Mouse (Mus musculus) forebrain, embryonic 14.5 days (tissue): ENCODE results near the gene Chn2. TPM values are rescaled to one million over a fixed set of nuclear protein-coding genes. Genes with fewer than 3 reads are reported as not detected.

Source experiments
- ATAC-seq: fragments of 200-750 bp; cut with Nextera tagmentation; 2 replicates; pipeline ENCODE4 v1.8.0; 2017; ENCODE audit warnings: mild to moderate bottlenecking, moderate library complexity
- DNase-seq: peaks from one replicate; pipeline ENCODE4 v3.0.0-alpha.2; 2015; ENCODE audit warnings: low spot score
- H3K27ac ChIP-seq: fragments of 300-500 bp; sonication (generic); 2 replicates; pipeline ENCODE4 v1.5.1; 2014; ENCODE audit warnings: low read depth, mild to moderate bottlenecking, control low read depth, low read length, moderate library complexity
- H3K27me3 ChIP-seq: fragments of 300-500 bp; sonication (generic); replicated peaks from 2 replicates; pipeline ENCODE4 v1.6.1; 2014; ENCODE audit warnings: low read length, control low read depth, mixed read lengths; ENCODE audit not compliant: control insufficient read depth, insufficient read depth
- H3K36me3 ChIP-seq: fragments of 300-500 bp; sonication (generic); 2 replicates; pipeline ENCODE4 v1.6.1; 2014; ENCODE audit warnings: low read length, control low read depth; ENCODE audit not compliant: control insufficient read depth, insufficient read depth
- H3K4me1 ChIP-seq: fragments of 300-500 bp; sonication (generic); 2 replicates; pipeline ENCODE4 v1.6.1; 2014; ENCODE audit warnings: antibody characterized with exemption, low read length, control low read depth; ENCODE audit not compliant: control insufficient read depth, insufficient read depth
- H3K4me2 ChIP-seq: fragments of 300-500 bp; sonication (generic); 2 replicates; pipeline ENCODE4 v1.6.1; 2014; ENCODE audit warnings: mild to moderate bottlenecking, control low read depth, low read length
- H3K4me3 ChIP-seq: fragments of 300-500 bp; sonication (generic); 2 replicates; pipeline ENCODE4 v1.5.1; 2014; ENCODE audit warnings: low read depth, low read length, control low read depth
- H3K9ac ChIP-seq: fragments of 300-500 bp; sonication (generic); 2 replicates; pipeline ENCODE4 v1.6.1; 2014; ENCODE audit warnings: mild to moderate bottlenecking, low read length, control low read depth, moderate library complexity
- H3K9me3 ChIP-seq: fragments of 300-500 bp; sonication (generic); replicated peaks from 2 replicates; pipeline ENCODE4 v1.6.1; 2016; ENCODE audit warnings: low read length, control low read depth, mixed read lengths; ENCODE audit not compliant: control insufficient read depth
- WGBS: fragments of 180-500 bp; shearing (Covaris S2); extraction: QIAGEN DNeasy Blood & Tissue Kit; methylation state at CpG from one replicate; pipeline ENCODE4 v1.1.7; 2014; 5-methylcytosine and 5-hydroxymethylcytosine counted together
- polyA plus RNA-seq: library from polyadenylated mRNA; unstranded; fragments of >200 nt; fragmentation: Nextera tagmentation; extraction: Ambion mirVana; gene quantifications from 2 replicates; pipeline ENCODE4 v1.2.1, GENCODE M21; 2014

Gene Chn2
- polyA plus RNA-seq, 1 experiment from 2014 or later = 45.9 TPM

DNA sequence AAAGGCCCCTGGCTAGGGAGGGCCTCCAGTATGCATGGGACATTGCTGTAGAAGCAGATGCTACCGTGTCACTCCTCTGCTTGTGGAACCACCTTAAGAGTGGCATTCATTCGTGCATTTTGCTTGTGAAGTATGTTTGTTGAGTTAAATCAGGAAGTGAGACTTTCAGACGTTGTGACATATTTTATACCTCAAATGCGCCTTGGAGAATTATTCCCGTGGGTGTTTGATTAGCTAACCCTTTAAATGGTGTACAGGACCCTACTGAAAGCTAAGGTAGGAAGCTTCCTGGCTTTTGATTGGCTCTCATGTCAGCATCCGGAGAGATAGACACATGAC lies 140.5 kb downstream of the Chn2 start:
- Histone ChIP-seq H3K4me1 (peaks cover 6% of the 10 kb centered on the region), H3K4me3 (no peak overlapping the region), H3K9ac (no peak overlapping the region), H3K27ac (no peak overlapping the region), H3K36me3 (no peaks in the 10 kb centered on the region), H3K9me3 (no peaks in the 10 kb centered on the region), H3K27me3 (no peaks in the 10 kb centered on the region), H3K4me2 (no peak overlapping the region)
- DNase-seq = no peak
- WGBS = 92% methylated on average over 6 of the region's 6 CpGs
- no peak for ATAC-seq

DNA sequence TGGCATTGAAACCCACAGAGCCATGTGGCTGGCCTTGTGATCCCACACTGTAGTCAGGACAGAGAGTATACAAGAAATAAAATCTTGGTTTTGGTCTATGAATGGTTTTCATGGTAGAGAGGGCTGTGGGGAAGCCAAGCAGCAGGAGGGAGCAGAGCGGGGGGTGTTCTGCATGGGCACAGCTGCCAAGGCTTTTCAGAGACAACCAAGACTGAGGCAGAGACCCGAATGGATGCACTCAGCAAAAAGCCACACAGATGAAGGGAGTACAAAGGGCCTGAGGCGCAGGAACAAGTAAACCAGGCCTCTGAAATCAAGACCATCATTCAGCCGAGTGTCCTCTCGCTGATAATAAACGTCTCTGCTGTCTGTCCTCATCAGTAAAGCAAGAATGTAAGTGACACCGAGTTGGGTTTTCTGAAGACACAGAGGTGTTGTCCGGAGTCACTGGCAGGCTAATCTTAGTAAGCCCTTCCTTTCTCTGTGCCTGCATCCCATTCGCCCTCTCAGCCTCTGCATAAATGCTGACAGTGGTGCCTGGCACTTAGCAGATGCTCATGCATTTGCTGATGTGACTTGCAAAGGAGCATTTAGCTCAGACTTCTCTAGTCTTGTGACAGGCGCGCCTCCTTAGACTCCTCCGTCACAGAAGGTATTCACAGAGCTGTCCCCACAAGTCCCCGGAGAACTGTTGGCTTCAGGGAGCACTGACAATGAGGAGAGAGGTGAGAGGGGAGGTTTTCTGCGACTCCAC lies 144.6 kb downstream of the Chn2 start:
- Histone ChIP-seq H3K4me2 (no peak overlapping the region), H3K4me3 (no peak overlapping the region), H3K4me1 (peaks cover 6% of the 10 kb centered on the region), H3K9ac (no peak overlapping the region), H3K27me3 (no peaks in the 10 kb centered on the region), H3K9me3 (no peaks in the 10 kb centered on the region), H3K36me3 (no peaks in the 10 kb centered on the region), H3K27ac (peak overlapping the region; percentile 63)
- peak; percentile 46 for DNase-seq
- ATAC-seq = no peak
- 62% methylated on average over 14 of the region's 14 CpGs for WGBS

DNA sequence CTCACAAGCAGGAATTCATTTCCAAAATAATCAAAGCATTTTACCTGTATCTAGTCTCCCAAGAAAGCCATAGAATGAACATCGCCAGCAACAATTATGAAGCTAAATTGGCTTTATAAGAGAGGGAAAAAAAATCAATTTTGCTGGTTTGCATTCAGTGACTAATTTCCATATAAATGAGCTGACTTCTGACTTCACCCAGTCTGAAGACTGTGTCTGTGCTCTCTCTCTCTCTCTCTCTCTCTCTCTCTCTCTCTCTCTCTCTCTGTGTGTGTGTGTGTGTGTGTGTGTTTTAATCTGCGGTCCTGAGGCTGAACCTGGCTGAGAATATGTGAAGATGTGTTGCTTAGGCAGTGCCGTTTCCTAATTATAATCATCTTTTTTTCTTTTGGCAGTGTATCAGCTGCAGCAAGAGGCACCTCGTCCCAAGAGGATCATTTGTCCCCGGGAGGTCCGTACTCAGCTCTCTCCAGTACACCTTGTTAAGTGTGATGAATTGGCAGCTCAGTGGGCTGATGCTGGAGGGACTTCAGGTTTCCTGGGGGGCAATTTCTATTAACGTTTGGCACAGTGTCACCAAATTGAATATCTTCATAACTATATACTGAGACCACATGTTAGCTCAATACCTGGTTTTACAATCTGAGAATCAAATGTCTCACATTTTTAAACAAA lies 154.4 kb downstream of the Chn2 start:
- H3K27me3 ChIP-seq = no peaks in the 10 kb centered on the region
- no peak overlapping the region for H3K9ac ChIP-seq
- 33% methylated on average over 7 of the region's 7 CpGs for WGBS
- H3K4me1 ChIP-seq = peaks cover 2% of the 10 kb centered on the region; the same call in 1 of the 2 replicates
- H3K9me3 ChIP-seq = no peaks in the 10 kb centered on the region
- ATAC-seq = 0 out of 2 replicates have a peak, but pooled peaks have one; percentile 29
- peak overlapping the region; percentile 41; the same call in 1 of the 2 replicates for H3K27ac ChIP-seq
- no peak overlapping the region for H3K4me3 ChIP-seq
- H3K36me3 ChIP-seq = no peaks in the 10 kb centered on the region
- H3K4me2 ChIP-seq = no peak overlapping the region
- peak; percentile 42 for DNase-seq

DNA sequence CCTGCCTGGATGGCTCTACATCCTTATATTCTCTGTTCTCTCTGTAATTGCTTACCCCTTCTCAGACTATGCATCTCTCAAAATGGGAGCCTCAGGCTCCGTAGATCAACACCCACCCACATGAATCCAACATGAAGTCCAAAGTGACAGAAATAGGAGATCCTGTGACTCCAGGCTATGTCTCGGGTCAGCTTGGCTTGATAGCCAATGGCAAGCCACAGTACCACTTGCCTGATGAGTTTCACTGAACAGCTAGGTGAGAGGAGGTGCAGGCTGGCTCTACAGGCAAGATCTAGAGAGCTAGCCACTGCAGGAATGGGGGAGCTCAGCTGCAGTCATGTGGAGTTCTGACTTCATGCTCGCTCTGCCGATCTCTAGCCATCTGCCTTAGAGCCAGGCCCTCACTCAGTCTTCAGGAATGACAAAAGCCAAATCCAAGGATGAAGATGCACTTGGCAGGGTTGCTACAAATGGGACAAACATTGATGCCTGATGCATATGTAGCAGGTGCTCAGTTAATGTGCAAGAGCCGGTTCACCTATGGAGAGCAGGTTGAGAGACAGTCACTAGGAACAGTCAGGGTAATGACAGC lies 158.6 kb downstream of the Chn2 start:
- Histone ChIP-seq H3K4me1 (peaks cover 2% of the 10 kb centered on the region; the same call in 1 of the 2 replicates), H3K9me3 (no peaks in the 10 kb centered on the region), H3K27ac (no peak overlapping the region), H3K36me3 (no peaks in the 10 kb centered on the region), H3K27me3 (no peaks in the 10 kb centered on the region), H3K9ac (no peak overlapping the region), H3K4me3 (no peak overlapping the region), H3K4me2 (no peak overlapping the region)
- 90% methylated on average over 5 of the region's 5 CpGs for WGBS
- DNase-seq (no peak), ATAC-seq (no peak)

DNA sequence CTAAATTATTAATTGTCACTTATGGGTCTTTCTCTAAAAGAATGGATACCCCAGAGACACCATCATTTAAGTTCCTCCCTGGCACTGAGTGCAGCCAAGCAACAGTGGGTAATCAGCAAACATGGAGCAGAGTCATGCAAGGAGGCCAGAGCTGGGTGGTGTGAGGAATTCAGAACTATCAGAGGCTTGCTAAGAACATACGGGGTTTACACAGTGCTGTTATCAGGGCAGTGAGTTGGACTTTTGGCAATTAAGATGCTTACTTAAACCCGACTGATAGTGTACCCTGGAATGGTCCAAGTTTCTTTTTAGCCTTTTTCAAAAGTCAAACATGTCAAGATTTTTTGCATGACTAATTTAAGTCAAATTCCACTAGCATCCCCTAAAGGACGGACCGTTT lies 160.2 kb downstream of the Chn2 start:
- no peak overlapping the region for H3K27ac ChIP-seq
- H3K27me3 ChIP-seq = no peaks in the 10 kb centered on the region
- ATAC-seq = no peak
- H3K4me1 ChIP-seq = no peaks in the 10 kb centered on the region
- no peak overlapping the region for H3K4me2 ChIP-seq
- no peaks in the 10 kb centered on the region for H3K9me3 ChIP-seq
- DNase-seq = no peak
- 46% methylated on average over 4 of the region's 4 CpGs for WGBS
- H3K9ac ChIP-seq = no peak overlapping the region
- H3K4me3 ChIP-seq = no peak overlapping the region
- H3K36me3 ChIP-seq = no peaks in the 10 kb centered on the region

DNA sequence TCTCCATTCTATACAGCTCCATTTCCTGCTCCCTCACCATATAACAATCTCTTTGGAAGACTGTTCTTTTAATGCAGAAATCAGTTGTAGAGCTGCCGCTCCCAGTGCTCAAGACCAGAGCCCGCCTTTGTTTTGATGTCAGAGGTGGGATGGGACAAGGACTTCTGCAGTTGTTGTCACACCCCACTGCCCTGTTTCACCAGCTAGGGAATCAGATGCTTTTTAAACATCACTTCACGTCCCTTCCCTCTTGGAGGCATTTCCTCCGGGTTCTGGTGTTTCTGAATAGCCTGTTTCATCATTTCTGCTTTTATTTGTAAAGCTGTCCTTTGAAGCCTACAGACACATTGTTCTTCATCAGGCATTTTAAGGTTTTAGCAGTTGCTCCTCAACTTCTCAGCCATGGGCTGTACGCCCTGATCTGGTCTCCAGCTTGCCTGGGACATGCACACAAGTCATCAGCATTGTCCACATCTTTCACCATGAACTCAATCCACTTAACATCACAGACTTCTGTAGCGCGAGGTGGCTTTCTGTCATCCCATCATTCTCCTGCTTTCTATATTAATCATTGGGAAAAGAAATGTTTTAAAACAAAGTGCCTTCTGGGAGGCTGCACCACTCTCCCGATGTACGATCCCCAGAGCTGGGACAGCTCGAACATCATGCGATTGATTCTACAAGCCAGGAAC lies 160.8 kb downstream of the Chn2 start:
- no peak overlapping the region for H3K4me3 ChIP-seq
- no peaks in the 10 kb centered on the region for H3K4me1 ChIP-seq
- WGBS = 66% methylated on average over 11 of the region's 11 CpGs
- ATAC-seq (no peak), DNase-seq (no peak)
- H3K9ac ChIP-seq = no peak overlapping the region
- no peaks in the 10 kb centered on the region for H3K27me3 ChIP-seq
- H3K4me2 ChIP-seq = no peak overlapping the region
- no peak overlapping the region for H3K27ac ChIP-seq
- no peaks in the 10 kb centered on the region for H3K9me3 ChIP-seq
- H3K36me3 ChIP-seq = no peaks in the 10 kb centered on the region

DNA sequence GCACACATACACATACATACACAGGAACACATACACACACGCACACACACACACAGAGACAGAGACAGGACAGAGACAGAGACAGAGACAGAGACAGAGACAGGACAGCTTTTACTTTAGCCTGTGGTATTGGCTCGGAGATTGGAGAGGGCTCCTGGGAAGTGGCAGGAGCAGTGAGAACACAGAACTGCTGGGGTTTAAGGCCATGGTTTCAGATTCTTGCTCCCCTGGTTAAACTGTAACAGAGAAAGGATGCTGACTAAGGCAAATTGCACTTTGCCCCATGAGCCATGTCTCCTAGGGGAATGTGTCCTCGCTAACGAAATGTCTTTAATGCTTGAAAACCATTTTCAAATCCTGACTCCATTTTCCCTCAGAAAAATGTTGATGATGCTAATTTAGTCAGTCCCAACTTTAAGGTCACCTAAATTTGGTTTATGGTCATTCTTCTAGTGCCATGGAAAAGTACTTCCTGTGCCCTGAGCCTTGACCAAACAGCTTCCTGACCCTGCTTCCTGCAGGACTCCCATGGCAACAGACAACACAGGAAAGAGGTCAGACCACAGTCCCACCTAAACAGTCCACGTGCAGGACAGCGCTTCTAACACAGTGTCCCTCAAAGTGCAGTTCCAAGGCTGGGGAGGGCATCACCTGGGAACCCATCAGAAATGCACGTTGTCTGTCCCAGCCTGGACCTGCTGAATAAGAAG lies 163.1 kb downstream of the Chn2 start:
- no peak for ATAC-seq
- no peak for DNase-seq
- WGBS = 90% methylated on average over 7 of the region's 7 CpGs
- no peaks in the 10 kb centered on the region for H3K9me3 ChIP-seq
- H3K36me3 ChIP-seq = no peaks in the 10 kb centered on the region
- no peak overlapping the region for H3K27ac ChIP-seq
- no peak overlapping the region for H3K9ac ChIP-seq
- H3K4me1 ChIP-seq = no peaks in the 10 kb centered on the region; the same call in 1 of the 2 replicates
- H3K4me3 ChIP-seq = no peak overlapping the region
- H3K27me3 ChIP-seq = no peaks in the 10 kb centered on the region
- H3K4me2 ChIP-seq = no peak overlapping the region

DNA sequence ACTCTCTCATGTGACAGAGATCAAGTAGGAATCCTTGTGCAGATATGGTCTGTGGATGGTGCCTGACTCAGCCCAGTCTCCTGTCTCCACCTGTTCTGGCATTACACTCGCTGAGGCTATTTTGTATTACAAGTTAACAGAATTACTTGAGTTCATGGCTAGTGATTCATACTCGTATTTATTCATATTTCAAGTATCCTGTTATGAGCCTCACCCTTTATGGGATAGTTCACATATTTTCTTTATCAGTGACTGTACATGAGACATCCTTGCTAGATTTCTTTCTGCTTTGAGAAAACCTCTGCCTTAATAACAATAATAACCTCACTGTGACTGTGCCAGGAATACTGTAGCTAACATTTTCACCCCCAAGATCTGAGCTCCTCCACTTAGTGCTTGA lies 164.0 kb downstream of the Chn2 start:
- ATAC-seq (no peak), DNase-seq (no peak)
- Histone ChIP-seq H3K4me3 (no peak overlapping the region), H3K36me3 (no peaks in the 10 kb centered on the region), H3K27ac (no peak overlapping the region), H3K9ac (no peak overlapping the region), H3K27me3 (no peaks in the 10 kb centered on the region), H3K9me3 (no peaks in the 10 kb centered on the region), H3K4me2 (no peak overlapping the region), H3K4me1 (no peaks in the 10 kb centered on the region; the same call in 1 of the 2 replicates)
- 86% methylated on average over 2 of the region's 2 CpGs for WGBS
